Mouse (Mus musculus) cortical plate, adult 2 months (tissue): Measurements from ENCODE around the gene Cables2.

Source experiments
- CTCF ChIP-seq: fragments of 200-500 bp; IDR thresholded peaks from 2 replicates; pipeline ENCODE4 v1.5.1; 2011; ENCODE audit warnings: mild to moderate bottlenecking, control low read depth, low read length; ENCODE audit not compliant: insufficient read depth; ENCODE audit errors: extremely low read depth
- POLR2A ChIP-seq: fragments of 200-500 bp; IDR thresholded peaks from 2 replicates; pipeline ENCODE4 v1.6.1; 2011; ENCODE audit warnings: mild to moderate bottlenecking, low read length, control low read depth; ENCODE audit not compliant: insufficient read depth; ENCODE audit errors: extremely low read depth

DNA sequence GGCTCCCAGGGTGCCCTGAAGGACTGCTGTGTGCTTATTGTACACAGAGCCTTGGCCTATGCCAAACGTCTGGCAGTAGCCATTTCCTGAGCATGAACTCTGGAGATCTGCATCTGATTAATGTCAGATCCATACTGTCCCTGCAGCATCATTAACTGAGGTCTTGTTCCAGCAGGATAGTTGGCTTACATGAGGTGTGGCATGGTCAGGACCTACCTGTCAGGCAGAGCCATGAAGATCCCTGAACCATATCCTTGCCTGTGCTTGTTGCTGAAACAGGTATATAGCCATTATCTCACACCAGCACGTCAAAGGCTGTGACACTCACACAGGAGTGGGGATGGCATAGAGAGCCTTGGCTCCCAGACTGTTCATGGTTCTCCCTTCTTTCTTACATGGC is 5.3 kb downstream of the Cables2 start:
- TF ChIP-seq POLR2A (no peak), CTCF (no peak)
